Mouse (Mus musculus) kidney, postnatal 25 days (tissue): ENCODE measurements at regions not wholly inside any gene's neighbourhood (a gene's known extent, or its start where the extent isn't known, plus 50 kb on each side); places are given as distances from the start of the nearest gene placed in this dataset.
"Not testable (repeated sequence)": the region's sequence is repeated elsewhere in the genome, so short reads cannot be mapped to it uniquely, and the experiment has no call there.

Experiments
- DNase-seq, 2 experiments: peaks; one replicate each; pipeline ENCODE4 v3.0.0; 2021; ENCODE audit warnings: mixed read lengths in 2 of 2

DNA sequence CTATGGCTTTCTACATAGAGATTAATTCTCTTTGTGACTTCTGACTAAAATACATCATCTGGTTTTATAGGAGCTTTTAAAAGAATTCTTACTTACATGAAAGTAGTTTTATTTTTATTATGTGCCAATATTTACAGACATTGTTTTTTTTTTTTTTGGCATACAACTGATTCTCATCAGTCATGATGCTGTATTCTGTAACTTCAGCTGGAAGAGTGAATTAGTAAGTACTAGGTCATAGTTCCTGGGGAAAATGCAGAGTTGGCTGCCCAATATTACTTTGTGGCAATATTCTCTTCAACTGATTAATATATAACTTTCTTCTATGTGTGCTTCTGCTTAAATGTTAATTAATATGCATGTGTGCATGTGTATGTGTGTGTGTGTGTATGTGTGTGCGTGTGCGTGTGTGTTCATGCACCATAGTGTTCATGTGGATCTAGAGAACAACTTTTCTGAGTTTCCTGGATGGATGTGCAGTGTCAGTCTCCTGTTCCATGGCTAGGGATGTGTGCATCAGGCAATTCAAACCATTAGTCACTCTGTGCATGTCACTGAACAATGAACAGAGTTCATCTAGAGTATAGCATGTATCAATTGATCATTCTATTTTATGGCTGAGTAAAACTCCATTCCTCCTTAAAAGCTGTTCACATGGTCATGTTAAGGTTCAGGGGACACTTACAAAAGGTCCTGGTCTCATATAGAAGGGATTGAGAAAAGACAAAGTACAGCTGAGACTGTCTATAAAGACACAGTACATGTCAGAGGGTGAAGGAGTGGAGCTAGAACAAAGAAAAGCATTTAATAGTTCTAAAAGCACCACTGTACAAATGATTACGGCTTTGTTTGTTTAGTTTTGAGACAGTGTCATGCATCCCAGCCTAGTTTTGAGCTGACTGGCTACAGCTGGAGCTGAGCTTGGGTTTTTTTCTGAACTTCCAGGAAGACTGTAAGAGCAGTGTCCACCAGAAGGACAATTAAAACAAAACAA is 431.8 kb downstream of the Lmo7 start:
- DNase-seq, result no peak

GRCm38 (mm10) chr14:102150410-102150809 is 420.7 kb downstream of the Lmo7 start:
- DNase-seq, result not testable (repeated sequence)

DNA sequence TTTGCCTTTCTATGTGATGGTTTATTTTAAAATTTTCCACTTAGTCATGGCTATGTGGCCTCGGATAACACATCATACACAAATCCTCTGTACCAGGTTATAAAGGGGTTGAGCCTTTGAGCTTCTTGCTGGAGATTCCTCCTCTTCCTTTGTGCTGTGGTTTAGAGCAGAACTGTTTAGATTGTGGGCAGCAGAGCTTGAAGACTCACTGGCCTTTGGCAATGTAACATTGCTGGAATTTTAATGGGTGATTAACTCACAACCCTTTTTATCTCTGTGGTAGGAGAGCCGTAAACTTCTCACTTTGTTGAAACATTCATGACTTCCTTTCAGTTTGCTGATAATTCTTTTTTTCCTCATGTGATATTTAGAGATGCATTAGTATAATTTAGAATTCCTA is 413.0 kb downstream of the Lmo7 start:
- DNase-seq, result no peak

GRCm38 (mm10) chr14:102138936-102139335 is 409.2 kb downstream of the Lmo7 start:
- no peak for DNase-seq

GRCm38 (mm10) chr14:102118166-102118565 is 388.4 kb downstream of the Lmo7 start:
- DNase-seq, result no peak

DNA sequence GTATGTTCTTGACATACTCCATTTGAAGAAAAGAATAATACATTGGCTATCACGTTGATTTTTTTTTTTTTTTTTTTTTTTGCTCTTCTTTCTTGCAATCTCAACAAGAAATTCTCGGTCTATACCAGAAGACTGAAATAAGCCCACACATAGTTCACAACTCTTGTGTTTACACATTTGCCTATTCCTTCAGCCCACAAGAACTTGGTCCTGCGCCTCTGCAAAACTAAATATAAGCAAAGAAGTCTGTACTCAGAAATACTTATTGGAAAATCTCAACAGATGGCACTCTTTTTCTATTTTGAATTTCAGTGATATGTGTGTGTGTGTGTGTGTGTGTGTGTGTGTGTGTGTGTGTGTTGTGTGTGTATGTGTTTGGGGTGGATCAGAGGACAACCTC is 376.4 kb downstream of the Lmo7 start:
- no peak for DNase-seq

DNA sequence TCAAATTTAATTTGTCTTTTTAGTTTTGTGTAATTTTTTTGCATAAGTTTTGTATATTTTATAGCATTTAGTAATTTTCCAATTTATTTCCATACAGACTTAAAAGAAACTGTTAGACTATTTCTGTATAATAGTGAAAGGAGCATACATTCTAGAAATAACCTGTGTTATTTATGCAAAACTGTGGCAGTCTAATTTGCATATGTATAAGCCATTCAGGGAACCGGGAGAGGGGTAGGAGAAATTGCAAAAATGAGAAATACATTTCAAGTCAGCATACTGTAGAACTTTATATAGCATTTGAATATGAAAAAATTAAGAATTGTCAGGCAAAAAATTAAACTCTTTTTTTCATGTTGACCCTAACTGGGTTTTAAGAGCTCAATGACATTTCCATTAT is 364.3 kb downstream of the Lmo7 start:
- no peak for DNase-seq

- DNase-seq, result no peak
Measured at GRCm38 (mm10) chr14:102092557-102092956, 362.8 kb downstream of the Lmo7 start.

- DNase-seq, result no peak
Measured at GRCm38 (mm10) chr14:102048932-102049331, 319.2 kb downstream of the Lmo7 start.

DNA sequence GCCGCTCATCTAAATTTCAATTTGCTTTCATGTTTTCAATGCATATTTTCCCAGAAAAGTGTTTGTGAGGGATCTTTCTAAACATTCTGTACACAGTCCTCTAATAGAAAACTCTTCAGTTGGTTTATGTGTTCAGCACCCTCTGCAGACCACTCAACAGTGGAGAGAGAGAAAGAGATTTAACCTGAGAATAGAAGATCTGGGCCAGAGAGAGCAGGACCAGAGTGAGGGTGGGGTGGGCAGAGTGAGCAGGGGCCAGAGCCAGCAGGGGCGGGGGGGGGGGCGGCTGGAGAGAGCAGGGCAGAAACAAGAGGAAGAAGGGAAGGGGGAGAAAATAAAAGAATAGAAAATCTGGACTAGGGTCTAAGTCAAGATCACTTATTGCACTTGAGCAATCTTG is 318.7 kb downstream of the Lmo7 start:
- no peak for DNase-seq

GRCm38 (mm10) chr14:102038145-102038544 is 308.4 kb downstream of the Lmo7 start:
- no peak for DNase-seq

- DNase-seq, result no peak
Measured at GRCm38 (mm10) chr14:102037487-102037886, 307.7 kb downstream of the Lmo7 start.

DNA sequence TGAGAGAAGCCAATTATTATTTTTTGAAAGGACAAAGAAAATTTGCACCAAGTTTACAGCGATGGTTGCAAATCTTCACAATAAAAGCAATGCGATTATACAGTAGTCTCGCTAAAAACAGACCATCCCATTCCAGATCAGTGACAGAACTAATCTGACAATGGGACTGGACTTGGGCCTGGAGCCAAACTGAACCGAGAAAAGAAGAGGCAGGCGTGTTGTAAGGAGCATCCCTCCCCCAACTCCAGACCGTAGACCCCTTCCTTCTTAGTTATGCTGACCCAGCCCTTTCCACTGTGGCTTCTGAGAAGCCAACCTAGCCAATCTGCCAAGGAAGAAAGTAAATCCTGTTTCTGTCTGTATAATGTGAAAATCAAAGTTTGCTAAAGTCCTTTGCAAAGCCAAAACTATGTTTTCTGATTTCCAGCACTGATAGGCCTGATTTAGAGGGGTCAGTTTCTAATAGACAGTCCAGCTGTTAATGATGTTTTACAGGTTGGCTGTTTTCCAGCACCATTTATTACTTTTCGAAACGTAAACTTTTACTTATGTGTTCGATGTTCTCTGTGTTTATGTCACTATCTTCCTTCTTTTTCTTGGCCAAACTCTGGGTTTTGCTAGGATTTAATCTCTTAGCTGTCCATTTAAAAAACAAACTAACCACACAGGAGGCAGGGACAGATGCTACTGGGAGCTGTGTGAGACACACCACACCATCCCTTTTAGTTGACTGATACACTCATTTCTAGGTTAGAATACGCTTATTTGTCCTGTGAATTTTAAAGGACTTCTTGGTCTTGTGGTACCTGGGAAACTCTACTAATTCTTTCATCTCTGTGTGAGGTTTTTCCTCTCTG is 301.5 kb downstream of the Lmo7 start:
- DNase-seq, result no peak

GRCm38 (mm10) chr14:102024646-102025045 is 294.9 kb downstream of the Lmo7 start:
- DNase-seq, result no peak

GRCm38 (mm10) chr14:102020161-102020605 is 290.4 kb downstream of the Lmo7 start:
- DNase-seq, result no peak

- no peak for DNase-seq
Measured at GRCm38 (mm10) chr14:102019320-102019719, 289.6 kb downstream of the Lmo7 start.

DNA sequence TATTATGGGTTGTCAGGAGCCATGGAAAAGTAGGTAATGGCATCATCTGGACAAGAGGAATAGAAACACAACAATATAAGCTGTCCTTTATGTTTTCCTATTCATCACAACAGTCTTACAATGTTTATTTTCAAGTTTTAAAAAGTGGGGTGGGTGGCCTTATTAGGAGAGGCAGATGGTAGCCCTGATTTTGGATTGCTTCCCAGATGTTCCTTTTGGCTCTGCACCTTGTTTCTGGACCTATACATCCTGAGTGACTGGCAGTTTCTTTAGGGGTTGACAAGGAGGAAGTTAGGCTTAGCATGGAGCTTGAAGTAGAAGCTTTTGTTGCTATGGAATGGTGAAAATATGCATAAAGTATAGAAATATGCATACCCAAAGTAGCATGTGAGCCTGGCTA is 286.8 kb downstream of the Lmo7 start:
- no peak for DNase-seq

- DNase-seq, result peak in 1 of 2 experiments; percentile 33
Measured at GRCm38 (mm10) chr14:102014976-102015603, 285.3 kb downstream of the Lmo7 start.

DNA sequence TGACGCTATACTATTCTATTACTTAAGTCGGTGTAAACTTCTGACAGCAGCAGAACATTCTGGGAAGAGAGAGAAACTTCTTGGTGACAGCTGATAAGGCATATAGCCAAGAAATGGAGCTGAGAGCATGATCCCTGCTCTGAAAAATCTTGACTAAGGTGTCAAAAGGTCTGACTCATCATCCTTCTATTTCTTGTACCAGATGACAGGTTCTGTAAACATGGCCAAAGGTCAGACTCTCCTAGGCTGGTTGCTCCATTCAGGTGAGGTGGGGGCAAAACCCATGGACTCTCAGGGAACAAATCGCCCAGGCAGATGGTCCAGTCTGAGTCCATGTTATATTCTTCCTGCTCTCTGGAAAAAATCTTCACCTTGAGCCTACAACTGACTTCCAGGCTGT is 283.5 kb downstream of the Lmo7 start:
- DNase-seq, result peak in 1 of 2 experiments; percentile 45

GRCm38 (mm10) chr14:101997535-101997934 is 267.8 kb downstream of the Lmo7 start:
- no peak for DNase-seq

DNA sequence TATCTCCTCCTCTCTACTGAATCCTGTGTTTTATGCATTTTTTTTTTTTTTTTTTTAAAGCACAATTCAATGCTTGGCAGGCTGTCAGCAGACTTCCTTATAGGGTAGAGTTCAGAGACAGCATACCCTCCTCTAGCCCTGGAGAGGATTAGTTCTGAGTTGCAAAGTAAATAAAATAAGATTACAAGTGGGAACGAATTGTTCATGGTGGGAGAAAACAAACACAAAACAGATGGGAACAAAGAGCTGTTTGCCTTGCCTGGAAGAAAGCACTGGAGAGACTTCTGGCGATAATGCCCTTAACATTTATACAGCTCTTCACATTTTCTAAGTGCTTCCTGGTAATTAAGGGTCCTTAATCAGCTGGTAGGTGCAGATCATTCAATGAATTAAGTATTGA is 254.6 kb downstream of the Lmo7 start:
- no peak for DNase-seq
